Mouse (Mus musculus): ENCODE data around the gene Maml3.

Gene Maml3

GRCm38 (mm10) chr3:52088458-52089341 lies 16.2 kb downstream of the Maml3 start:
- peak; percentile 83 for DNase-seq

- peak; percentile 16 for DNase-seq
These were observed 17.1 kb downstream of the Maml3 start for GRCm38 (mm10) chr3:52087636-52088280.

- no peak for DNase-seq
These were observed 26.1 kb downstream of the Maml3 start for GRCm38 (mm10) chr3:52078763-52079162.

GRCm38 (mm10) chr3:52073959-52074358 lies 30.9 kb downstream of the Maml3 start:
- no peak for DNase-seq

- DNase-seq: no peak
These were observed 32.9 kb downstream of the Maml3 start for GRCm38 (mm10) chr3:52071996-52072395.

- no peak for DNase-seq
These were observed 34.8 kb downstream of the Maml3 start for GRCm38 (mm10) chr3:52070163-52070478.

- peak; percentile 71 for DNase-seq
These were observed 35.3 kb downstream of the Maml3 start for GRCm38 (mm10) chr3:52069304-52070162.

GRCm38 (mm10) chr3:52068885-52069284 lies 36.0 kb downstream of the Maml3 start:
- no peak for DNase-seq

GRCm38 (mm10) chr3:52067181-52067580 lies 37.7 kb downstream of the Maml3 start:
- no peak for DNase-seq

- DNase-seq: no peak
These were observed 38.7 kb downstream of the Maml3 start for GRCm38 (mm10) chr3:52066142-52066541.

- no peak for DNase-seq
These were observed 41.6 kb downstream of the Maml3 start for GRCm38 (mm10) chr3:52063261-52063655.

GRCm38 (mm10) chr3:52062389-52063260 lies 42.3 kb downstream of the Maml3 start:
- DNase-seq: no peak

GRCm38 (mm10) chr3:52061472-52062388 lies 43.1 kb downstream of the Maml3 start:
- no peak for DNase-seq

GRCm38 (mm10) chr3:52060886-52061285 lies 44.0 kb downstream of the Maml3 start:
- no peak for DNase-seq

- DNase-seq: no peak
These were observed 53.1 kb downstream of the Maml3 start for GRCm38 (mm10) chr3:52051801-52052200.

- DNase-seq: peak; percentile 65
These were observed 56.8 kb downstream of the Maml3 start for GRCm38 (mm10) chr3:52048082-52048481.

- no peak for DNase-seq
These were observed 57.3 kb downstream of the Maml3 start for GRCm38 (mm10) chr3:52047537-52047936.

- DNase-seq: peak; percentile 94
These were observed 57.9 kb downstream of the Maml3 start for GRCm38 (mm10) chr3:52046895-52047372.

GRCm38 (mm10) chr3:52046027-52046700 lies 58.7 kb downstream of the Maml3 start:
- peak; percentile 92 for DNase-seq

- no peak for DNase-seq
These were observed 59.6 kb downstream of the Maml3 start for GRCm38 (mm10) chr3:52045221-52045641.

Data from right cerebral cortex, adult 18-20 months (tissue).